Mouse (Mus musculus) ovary, postnatal 10 days (tissue): Measurements from ENCODE around the gene Gm48552.

Source experiments
- DNase-seq: peaks from one replicate; pipeline ENCODE4 v3.0.0; 2022; ENCODE audit warnings: low spot score

The Gm48552 gene

DNA sequence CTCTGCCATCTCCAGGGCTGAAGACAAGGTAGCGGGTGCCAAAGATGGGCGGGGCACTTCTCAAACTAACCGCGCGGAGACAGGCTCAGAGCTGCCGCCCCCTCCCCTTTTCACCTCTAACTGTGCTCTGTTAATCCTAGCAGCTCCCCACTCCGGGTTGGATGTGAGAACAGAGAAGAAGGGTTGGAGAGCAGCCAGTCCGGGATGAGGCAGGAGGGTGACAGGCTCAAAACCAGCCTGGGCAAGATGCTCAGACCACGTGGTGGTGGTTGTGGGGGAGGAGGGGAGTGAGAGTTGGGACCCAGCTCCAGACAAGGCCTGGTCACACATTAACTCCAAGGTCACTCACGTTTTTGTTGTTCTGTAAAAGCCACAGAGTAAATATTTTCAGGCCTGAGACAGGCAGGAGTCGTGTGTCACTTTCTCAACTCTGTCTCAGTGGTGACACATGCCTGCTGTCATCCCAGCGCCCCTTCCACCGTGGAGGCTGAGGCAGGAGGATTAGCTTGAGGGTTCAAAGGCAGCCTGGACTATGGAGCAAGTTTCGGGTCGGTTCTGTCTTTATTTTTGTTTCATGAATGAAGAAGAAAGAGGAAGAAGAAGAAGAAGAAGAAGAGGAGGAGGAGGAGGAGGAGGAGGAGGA, 42.8 kb downstream of the Gm48552 start:
- DNase-seq = no peak

DNA sequence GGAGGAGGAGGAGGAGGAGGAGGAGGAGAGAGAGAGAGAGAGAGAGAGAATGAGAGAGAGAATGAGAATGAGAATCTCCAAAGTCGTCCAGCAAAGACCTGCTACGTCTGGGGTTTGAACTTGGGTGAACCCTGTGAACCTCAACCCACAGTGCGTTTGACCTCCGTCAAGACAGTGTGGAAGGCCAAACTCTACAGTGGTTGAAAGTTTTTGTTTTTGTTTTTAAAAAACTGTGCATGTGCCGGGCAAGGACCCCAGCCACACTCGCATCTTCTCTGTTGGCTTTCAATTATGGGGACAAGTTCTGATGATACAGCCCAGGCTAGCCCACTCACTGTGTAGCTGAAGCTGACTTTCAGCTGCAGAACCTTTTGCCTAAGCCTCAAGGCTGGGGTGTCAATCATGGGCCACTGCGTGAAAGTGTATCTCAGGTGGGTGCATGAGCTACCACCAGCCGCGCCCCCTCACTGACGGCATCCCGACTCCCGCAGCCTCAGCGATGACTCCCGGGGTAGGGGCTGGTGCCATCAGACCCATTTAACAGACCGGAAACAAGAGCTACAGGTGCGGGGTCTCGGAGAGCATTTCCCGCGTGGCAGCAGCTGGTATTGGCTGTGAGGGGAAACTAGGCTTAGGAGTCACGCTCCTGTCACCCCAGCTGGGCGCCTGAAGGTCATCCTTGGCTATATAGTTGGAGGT, 43.5 kb downstream of the Gm48552 start:
- no peak for DNase-seq

DNA sequence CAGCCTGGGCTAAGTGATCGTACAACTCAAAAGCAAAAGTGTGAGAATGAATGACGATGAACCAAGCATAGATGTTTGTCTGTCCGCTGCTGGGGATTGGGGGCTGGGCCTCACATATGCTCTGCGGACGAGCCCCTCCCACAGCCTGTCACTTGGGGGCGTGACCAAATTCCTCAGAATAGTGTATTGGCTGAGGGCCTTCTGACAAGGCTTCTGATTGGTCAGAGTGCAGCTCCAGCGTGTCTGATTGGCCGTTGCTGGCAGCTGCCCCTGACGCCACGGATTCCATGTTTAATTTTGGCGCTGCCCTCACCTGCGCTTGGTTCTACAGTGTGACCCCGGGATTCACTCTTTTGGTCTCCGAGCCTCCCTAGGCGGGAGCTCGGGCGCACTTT, 44.1 kb downstream of the Gm48552 start:
- DNase-seq = no peak

DNA sequence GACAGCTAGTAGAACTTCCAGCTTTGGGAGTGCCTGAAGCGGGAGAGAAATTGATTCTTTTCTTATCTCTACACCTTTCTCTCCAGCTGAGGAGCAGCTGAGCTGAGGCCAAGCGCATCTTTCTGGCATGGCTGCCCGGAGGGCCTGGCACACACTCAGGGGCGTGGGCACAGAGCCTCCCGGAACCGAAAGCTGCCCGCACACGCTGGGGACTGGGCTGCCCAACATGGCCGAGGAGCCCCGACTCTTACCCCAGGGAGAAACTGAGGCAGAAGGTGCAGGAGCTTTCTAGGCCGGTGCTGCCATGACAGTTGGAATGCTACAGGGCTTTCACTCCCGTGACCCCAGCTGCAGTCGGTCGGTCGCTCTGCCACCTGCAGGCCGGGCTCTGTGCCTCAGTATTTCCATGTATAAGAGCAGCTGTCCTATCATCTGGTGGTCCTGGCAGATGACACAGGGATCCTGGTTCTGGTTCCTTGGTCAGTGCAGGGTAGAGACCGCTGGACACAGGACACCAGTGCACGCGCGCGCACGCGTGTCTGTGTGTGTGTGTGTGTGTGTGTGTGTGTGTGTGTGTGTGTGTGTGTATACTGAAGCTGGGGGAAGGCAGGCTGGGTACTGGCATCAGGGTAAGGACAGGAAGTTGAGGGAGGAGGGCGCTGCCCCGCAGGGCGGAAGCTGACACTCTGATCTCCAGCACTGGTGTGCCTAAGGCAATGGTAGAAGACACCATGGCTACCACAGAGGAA, 44.9 kb downstream of the Gm48552 start:
- DNase-seq = no peak

DNA sequence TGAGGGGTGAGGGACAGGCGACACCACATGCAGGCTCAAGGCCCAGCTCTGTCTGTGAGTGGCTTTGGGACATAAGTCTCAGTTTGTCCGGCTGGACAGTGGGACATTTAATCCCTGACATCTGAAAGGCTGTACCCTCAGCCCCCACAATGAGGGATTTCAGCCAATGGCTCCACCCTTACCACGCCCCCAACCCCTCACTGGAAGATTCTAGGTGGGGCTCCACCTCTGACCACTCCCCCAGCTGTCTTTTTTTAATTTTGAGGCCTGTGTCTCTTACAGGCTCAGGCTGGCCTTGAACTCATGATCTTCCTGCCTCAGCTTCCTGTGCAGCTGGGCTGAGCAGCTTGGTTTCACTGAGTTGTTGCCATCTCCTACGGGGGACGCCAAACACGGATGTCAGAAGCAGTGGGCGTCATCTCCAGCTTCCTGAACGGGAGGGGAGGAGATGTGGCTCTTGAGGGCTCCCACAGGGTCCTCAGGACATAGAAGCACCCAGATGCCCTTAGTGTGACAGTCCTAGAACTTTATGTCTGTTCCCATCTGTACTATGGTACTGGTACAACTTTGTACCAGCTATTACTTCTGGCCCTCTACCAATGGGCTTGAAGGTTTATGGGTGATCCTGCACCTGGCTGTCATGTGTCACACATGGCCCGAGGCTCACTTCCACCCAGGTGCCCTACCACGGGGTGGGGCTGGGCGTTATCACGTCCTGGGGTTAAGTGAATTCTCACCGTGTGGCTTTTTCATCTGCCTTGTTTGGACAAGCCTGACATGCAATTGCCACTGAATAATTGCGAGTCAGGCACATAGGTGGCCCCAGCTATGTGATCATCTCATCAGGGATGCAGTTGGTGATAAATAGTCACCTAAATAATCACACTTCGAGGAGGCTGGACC, 45.8 kb downstream of the Gm48552 start:
- no peak for DNase-seq

DNA sequence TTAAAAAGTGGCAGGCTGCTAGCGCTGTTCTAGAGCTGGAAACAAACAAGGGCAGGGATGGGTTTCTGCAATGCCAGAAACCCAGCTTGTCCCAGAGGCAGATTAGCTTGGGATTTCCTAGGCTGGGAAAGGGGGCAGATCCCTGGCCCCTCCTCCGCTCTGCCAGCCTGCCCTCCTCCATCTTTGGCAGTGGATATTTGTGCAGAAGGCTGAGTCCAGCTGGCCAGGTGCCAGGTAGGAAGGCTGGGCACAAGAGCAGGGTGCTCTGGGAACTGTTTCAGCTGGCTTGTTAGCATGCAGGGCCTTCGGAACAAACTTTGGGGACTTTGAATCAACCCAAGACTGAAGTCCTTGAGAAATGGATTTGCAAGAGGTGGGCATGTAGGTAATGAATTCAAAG, 46.6 kb downstream of the Gm48552 start:
- DNase-seq = no peak
